Mouse (Mus musculus): ENCODE results near the gene Pes1. TPM values are rescaled to one million over a fixed set of nuclear protein-coding genes. Genes with fewer than 3 reads are reported as not detected.

The Pes1 gene
- polyA plus RNA-seq, 1 experiment from 2014 or later: 70.6 TPM

DNA sequence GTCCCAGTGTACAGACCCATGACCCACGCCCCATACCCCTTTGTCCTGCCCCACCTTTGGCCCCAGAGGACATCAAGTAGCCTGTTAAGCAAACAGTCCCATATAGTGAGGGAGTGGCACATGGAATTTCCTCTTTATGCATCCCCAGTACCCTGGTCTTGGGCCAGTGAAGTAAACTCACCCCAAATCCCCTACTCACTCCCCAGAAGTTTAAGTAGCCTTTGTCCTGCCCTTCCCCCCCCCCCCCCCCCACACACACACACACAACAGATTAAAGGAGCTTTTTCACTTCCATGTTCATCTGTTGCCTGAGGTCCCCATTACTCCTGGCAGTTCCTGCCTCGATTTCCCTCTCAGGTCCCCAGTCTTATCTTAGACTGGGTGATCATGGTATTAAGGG, 59.5 kb downstream of the Pes1 start:
- Histone ChIP-seq H3K36me3 (ENCODE audit: poor library complexity, severe bottlenecking) (no peaks in the 10 kb centered on the region), H3K27me3 (no peaks in the 10 kb centered on the region), H3K4me2 (no peak overlapping the region), H3K27ac (no peak overlapping the region), H3K4me3 (no peak overlapping the region), H3K9ac (no peak overlapping the region), H3K9me3 (replicated peaks) (no peaks in the 10 kb centered on the region), H3K4me1 (no peaks in the 10 kb centered on the region)
- 74% methylated on average over 2 of the region's 2 CpGs for WGBS
- ATAC-seq: no peak

DNA sequence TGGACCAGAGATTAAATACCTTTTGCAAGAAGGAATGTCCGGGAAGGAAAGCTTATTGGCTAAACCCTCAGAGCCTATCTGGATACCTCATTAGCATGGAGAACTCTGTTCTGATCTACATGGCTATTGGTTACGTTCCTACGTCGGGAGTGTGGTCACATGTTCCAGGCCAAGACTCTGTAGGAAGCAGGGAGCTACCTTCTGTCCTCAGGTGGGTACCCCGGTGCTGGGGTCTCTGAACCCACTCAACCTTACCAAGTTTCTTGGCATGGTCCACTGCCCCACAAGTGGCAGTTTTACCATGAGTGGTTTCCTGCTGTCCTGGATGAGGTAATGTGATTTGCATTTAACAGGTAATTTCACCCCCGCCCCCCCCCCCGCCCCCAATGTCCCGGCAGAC, 63.3 kb downstream of the Pes1 start:
- H3K4me1 ChIP-seq: no peaks in the 10 kb centered on the region
- no peaks in the 10 kb centered on the region for H3K9me3 ChIP-seq (replicated peaks)
- no peak overlapping the region for H3K9ac ChIP-seq
- ATAC-seq: no peak
- no peak overlapping the region for H3K4me2 ChIP-seq
- 87% methylated on average over 8 of the region's 8 CpGs for WGBS
- H3K27ac ChIP-seq: no peak overlapping the region
- H3K27me3 ChIP-seq: no peaks in the 10 kb centered on the region
- no peaks in the 10 kb centered on the region for H3K36me3 ChIP-seq (ENCODE audit: poor library complexity, severe bottlenecking)
- no peak overlapping the region for H3K4me3 ChIP-seq

DNA sequence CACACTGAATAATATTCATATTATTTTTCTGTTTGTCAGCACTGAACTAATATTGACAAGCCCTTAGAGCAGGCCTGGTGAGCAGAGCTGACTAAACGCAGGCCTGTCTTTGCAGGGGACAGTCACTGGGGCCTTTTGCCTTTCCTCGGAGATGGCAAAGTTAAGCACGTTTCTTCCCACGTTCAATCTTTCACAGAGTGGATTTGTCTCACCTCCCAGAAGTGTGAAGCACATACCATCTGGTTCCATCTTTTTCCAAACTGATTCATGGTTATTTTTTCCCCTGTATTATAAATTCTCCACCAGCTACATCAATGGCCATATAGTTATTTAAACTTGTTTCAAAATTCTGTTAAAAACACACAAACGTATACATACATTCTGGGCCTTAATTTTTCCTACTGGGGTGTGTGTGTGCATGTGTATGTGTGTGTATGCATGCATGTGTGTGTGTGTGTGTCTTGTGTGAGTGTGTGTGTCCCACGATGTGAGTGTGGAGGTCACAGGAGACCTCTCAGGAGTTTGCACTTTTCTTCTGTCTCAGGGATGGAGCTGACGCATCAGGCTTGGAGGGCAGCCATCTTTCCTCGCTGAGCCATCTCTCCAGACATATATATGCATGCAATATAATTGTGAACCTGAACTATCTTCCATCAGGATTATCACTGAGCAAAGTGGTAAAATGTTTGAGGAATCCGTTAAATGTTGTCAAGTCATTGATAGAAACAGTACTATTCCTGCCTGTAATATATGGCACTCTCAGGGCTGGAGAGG, 64.0 kb downstream of the Pes1 start:
- 81% methylated on average over 9 of the region's 9 CpGs for WGBS
- Histone ChIP-seq H3K27ac (no peak overlapping the region), H3K9me3 (replicated peaks) (no peaks in the 10 kb centered on the region), H3K4me2 (no peak overlapping the region), H3K4me1 (no peaks in the 10 kb centered on the region), H3K4me3 (no peak overlapping the region), H3K9ac (no peak overlapping the region), H3K36me3 (ENCODE audit: poor library complexity, severe bottlenecking) (no peaks in the 10 kb centered on the region), H3K27me3 (no peaks in the 10 kb centered on the region)
- no peak for ATAC-seq

DNA sequence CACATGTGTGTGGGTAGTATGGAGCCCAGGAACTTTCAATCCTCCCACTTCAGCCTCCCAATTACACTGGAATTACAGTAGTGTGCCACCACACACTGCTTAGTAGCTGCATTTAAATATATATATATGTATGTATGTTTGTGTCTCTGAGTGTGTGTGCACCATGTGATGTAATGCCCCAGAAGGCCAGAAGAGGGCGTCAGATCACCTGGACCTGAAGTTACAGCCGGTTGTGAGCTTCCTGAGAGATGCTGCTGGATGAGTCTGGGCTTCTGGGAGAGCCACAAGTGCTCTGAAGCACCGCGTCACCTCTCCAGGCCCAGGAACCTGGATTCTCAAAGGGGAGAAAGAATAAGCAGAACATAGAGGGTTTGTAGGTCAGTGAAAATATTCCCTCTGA, 65.6 kb downstream of the Pes1 start:
- H3K4me1 ChIP-seq: no peaks in the 10 kb centered on the region
- no peak overlapping the region for H3K9ac ChIP-seq
- WGBS: 70% methylated on average over 4 of the region's 4 CpGs
- H3K27me3 ChIP-seq: no peaks in the 10 kb centered on the region
- no peak for ATAC-seq
- H3K36me3 ChIP-seq (ENCODE audit: poor library complexity, severe bottlenecking): no peaks in the 10 kb centered on the region
- H3K4me3 ChIP-seq: no peak overlapping the region
- H3K27ac ChIP-seq: no peak overlapping the region
- H3K4me2 ChIP-seq: no peak overlapping the region
- no peaks in the 10 kb centered on the region for H3K9me3 ChIP-seq (replicated peaks)

Other genes with a start within 250 kb of the Pes1 start
- gene Osbp2, start 100.1 kb upstream of the Pes1 start, polyA plus RNA-seq (2015; fragmentation: Nextera tagmentation; extraction: Ambion mirVana): 5.9 and 6.6 TPM in 2 replicates
- gene 4921536K21Rik, start 68.9 kb upstream of the Pes1 start, polyA plus RNA-seq (2015; fragmentation: Nextera tagmentation; extraction: Ambion mirVana): 0.75 and 0.97 TPM in 2 replicates
- gene Dusp18, start 68.7 kb upstream of the Pes1 start, polyA plus RNA-seq (2015; fragmentation: Nextera tagmentation; extraction: Ambion mirVana): 28.4 and 35.7 TPM in 2 replicates
- gene Slc35e4, start 49.3 kb upstream of the Pes1 start, polyA plus RNA-seq (2015; fragmentation: Nextera tagmentation; extraction: Ambion mirVana): 6.7 and 8.2 TPM in 2 replicates
- gene Tcn2, start 31.8 kb upstream of the Pes1 start, polyA plus RNA-seq (2015; fragmentation: Nextera tagmentation; extraction: Ambion mirVana): 11.6 and 12.5 TPM in 2 replicates
- gene 4930556J24Rik, start 12.8 kb downstream of the Pes1 start, polyA plus RNA-seq (2015; fragmentation: Nextera tagmentation; extraction: Ambion mirVana): 0.20 TPM in 1 of 2 replicates, not detected in the other
- 0.58 and 0.76 TPM in 2 replicates for gene Gal3st1, start 19.7 kb downstream of the Pes1 start, polyA plus RNA-seq (2015; fragmentation: Nextera tagmentation; extraction: Ambion mirVana)
- gene Sec14l4, start 67.5 kb downstream of the Pes1 start, polyA plus RNA-seq (2015; fragmentation: Nextera tagmentation; extraction: Ambion mirVana): 0.10 TPM in 1 of 2 replicates, not detected in the other
- gene Sec14l3, start 100.9 kb downstream of the Pes1 start, polyA plus RNA-seq (2015; fragmentation: Nextera tagmentation; extraction: Ambion mirVana): 0.22 and 0.62 TPM in 2 replicates
- 7.0 and 7.5 TPM in 2 replicates for gene Mtfp1, start 131.5 kb downstream of the Pes1 start, polyA plus RNA-seq (2015; fragmentation: Nextera tagmentation; extraction: Ambion mirVana)
- gene Sec14l2, start 159.4 kb downstream of the Pes1 start, polyA plus RNA-seq (2015; fragmentation: Nextera tagmentation; extraction: Ambion mirVana): 1.5 and 2.3 TPM in 2 replicates
- 37.5 and 41.0 TPM in 2 replicates for gene Rnf215, start 171.2 kb downstream of the Pes1 start, polyA plus RNA-seq (2015; fragmentation: Nextera tagmentation; extraction: Ambion mirVana)
- 5.3 and 7.2 TPM in 2 replicates for gene Ccdc157, start 196.3 kb downstream of the Pes1 start, polyA plus RNA-seq (2015; fragmentation: Nextera tagmentation; extraction: Ambion mirVana)
- 61.2 and 66.8 TPM in 2 replicates for gene Sf3a1, start 196.4 kb downstream of the Pes1 start, polyA plus RNA-seq (2015; fragmentation: Nextera tagmentation; extraction: Ambion mirVana)
- 23.4 and 23.7 TPM in 2 replicates for gene Tbc1d10a, start 222.8 kb downstream of the Pes1 start, polyA plus RNA-seq (2015; fragmentation: Nextera tagmentation; extraction: Ambion mirVana)

Measured in forebrain, embryonic 13.5 days (tissue).